Mouse (Mus musculus) bone marrow, adult 2 months (tissue): ENCODE data around the gene Pitpnm3. TPM values are rescaled to one million over a fixed set of nuclear protein-coding genes. Genes with fewer than 3 reads are reported as not detected.

Experiments
- H3K27ac ChIP-seq: fragments of 200-500 bp; 2 replicates; pipeline ENCODE4 v1.5.1; 2012; ENCODE audit warnings: low read depth, mild to moderate bottlenecking, control low read depth, inconsistent platforms, low read length; ENCODE audit not compliant: control insufficient read depth, poor library complexity, insufficient read depth
- H3K4me1 ChIP-seq: fragments of 200-500 bp; 2 replicates; pipeline ENCODE4 v1.6.1; 2011; ENCODE audit warnings: low read length; ENCODE audit not compliant: control insufficient read depth, insufficient read depth
- H3K4me3 ChIP-seq: fragments of 200-500 bp; replicated peaks from 2 replicates; pipeline ENCODE3; 2011; ENCODE audit warnings: mild to moderate bottlenecking, low read depth, low read length, control low read depth; ENCODE audit not compliant: control insufficient read depth
- CTCF ChIP-seq: fragments of 200-500 bp; IDR thresholded peaks from 2 replicates; pipeline ENCODE4 v1.5.1; 2011; ENCODE audit warnings: low read length, control low read depth; ENCODE audit not compliant: control insufficient read depth, insufficient read depth
- POLR2A ChIP-seq: fragments of 200-500 bp; IDR thresholded peaks from 2 replicates; pipeline ENCODE4 v1.6.1; 2011; ENCODE audit warnings: low read depth, mild to moderate bottlenecking, control low read depth, low read length, borderline replicate concordance; ENCODE audit not compliant: control insufficient read depth
- WGBS: fragments of 180-500 bp; shearing (Covaris S2); methylation state at CpG from one replicate; pipeline ENCODE4 v1.1.7; 2018; 5-methylcytosine and 5-hydroxymethylcytosine counted together
- polyA plus RNA-seq: library from polyadenylated mRNA; stranded (reverse); fragments of >200 nt; gene quantifications from 2 replicates; pipeline ENCODE4 v1.2.4, GENCODE M21; 2011; ENCODE audit warnings: low replicate concordance; ENCODE audit not compliant: missing spikeins, insufficient read depth, insufficient read length

Gene Pitpnm3
- polyA plus RNA-seq, 1 experiment, result not detected

- Histone ChIP-seq H3K4me3 (no peak overlapping the region), H3K4me1 (no peaks in the 10 kb centered on the region), H3K27ac (no peak overlapping the region)
- TF ChIP-seq CTCF (no peak), POLR2A (no peak)
- 66% methylated on average over 3 of the region's 3 CpGs for WGBS
These were observed 4.7 kb downstream of the Pitpnm3 start for GRCm38 (mm10) chr11:72130905-72131304.

- 61% methylated on average over 3 of the region's 3 CpGs for WGBS
- Histone ChIP-seq H3K27ac (no peak overlapping the region), H3K4me3 (no peak overlapping the region), H3K4me1 (no peaks in the 10 kb centered on the region)
- TF ChIP-seq CTCF, result no peak
- no peak for TF ChIP-seq POLR2A
These were observed 5.1 kb downstream of the Pitpnm3 start for GRCm38 (mm10) chr11:72130472-72130871.

DNA sequence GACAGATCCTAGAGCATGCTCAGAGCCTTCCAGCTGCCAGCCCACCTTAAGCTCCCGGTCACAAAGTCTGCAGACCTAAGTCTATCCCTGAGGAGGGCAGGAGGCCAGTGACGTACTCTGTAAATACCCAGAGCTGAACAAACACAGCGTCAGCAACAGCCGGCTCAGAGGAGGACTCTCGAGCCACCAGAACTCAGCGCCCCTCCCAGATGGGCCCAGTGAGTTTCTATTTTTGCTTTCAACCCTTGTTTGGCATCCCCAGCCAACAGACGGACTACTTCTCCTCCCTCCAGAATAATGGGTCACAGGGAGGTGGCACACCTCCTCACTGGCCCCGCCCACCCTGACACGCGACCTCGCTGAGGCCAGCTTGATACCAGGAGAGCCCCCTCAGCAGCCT lies 5.6 kb downstream of the Pitpnm3 start:
- Histone ChIP-seq H3K4me1 (no peaks in the 10 kb centered on the region), H3K27ac (no peak overlapping the region), H3K4me3 (no peak overlapping the region)
- TF ChIP-seq CTCF, result no peak
- no peak for TF ChIP-seq POLR2A
- WGBS, result 23% methylated on average over 11 of the region's 11 CpGs

- Histone ChIP-seq H3K4me3 (no peak overlapping the region), H3K27ac (no peak overlapping the region), H3K4me1 (no peaks in the 10 kb centered on the region)
- WGBS, result 65% methylated on average over 8 of the region's 8 CpGs
- TF ChIP-seq POLR2A, result no peak
- TF ChIP-seq CTCF, result no peak
These were observed 6.3 kb downstream of the Pitpnm3 start for GRCm38 (mm10) chr11:72129032-72129894.

- no peak overlapping the region for H3K4me3 ChIP-seq
- no peak overlapping the region for H3K27ac ChIP-seq
- no peaks in the 10 kb centered on the region for H3K4me1 ChIP-seq
- 80% methylated on average over 5 of the region's 5 CpGs for WGBS
- TF ChIP-seq POLR2A (no peak), CTCF (no peak)
These were observed 8.0 kb downstream of the Pitpnm3 start for GRCm38 (mm10) chr11:72127450-72128189.

DNA sequence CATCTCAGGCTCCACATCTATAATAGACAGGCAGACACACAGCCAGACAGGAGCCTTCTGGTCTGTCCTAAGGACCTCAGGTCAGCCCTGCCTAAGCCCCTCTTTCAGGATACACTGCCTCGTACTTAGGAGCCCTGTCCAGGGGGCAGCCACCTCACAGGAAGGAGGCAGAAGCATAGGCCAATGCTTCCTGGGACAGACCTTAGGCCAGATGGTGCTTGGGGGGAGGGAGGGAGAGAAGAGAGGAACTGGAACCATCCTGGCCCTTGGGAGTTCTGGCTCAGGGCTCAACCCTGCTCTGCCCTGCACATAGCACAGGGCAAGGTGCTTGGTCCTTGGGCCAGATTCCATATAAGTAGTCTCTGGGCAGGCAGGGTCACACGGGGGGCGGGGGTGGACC lies 9.8 kb downstream of the Pitpnm3 start:
- no peak for TF ChIP-seq CTCF
- TF ChIP-seq POLR2A, result no peak
- Histone ChIP-seq H3K4me3 (no peak overlapping the region), H3K27ac (no peak overlapping the region), H3K4me1 (no peaks in the 10 kb centered on the region)
- 58% methylated on average over 3 of the region's 3 CpGs for WGBS

DNA sequence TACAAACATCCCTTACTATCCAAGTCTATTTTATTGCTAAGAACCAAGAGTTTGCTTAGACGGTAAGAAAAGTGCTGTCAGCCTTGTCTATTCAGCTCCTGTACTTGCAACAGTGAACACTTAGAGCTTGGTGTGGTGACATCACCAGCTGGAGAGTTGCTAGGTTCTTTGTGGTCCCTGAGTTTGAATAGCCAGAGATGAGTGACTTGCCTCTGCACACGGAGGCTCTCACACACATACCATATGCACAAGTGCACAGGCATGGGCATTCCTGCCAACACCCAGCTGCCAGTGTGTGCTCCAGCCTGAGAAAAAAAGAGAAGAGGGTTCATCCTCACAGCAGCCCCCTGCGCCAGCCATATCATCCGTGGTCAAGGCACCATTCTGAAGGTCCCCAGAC lies 12.0 kb downstream of the Pitpnm3 start:
- Histone ChIP-seq H3K27ac (no peak overlapping the region), H3K4me1 (no peaks in the 10 kb centered on the region), H3K4me3 (no peak overlapping the region)
- 61% methylated on average over 4 of the region's 4 CpGs for WGBS
- no peak for TF ChIP-seq CTCF
- TF ChIP-seq POLR2A, result no peak

DNA sequence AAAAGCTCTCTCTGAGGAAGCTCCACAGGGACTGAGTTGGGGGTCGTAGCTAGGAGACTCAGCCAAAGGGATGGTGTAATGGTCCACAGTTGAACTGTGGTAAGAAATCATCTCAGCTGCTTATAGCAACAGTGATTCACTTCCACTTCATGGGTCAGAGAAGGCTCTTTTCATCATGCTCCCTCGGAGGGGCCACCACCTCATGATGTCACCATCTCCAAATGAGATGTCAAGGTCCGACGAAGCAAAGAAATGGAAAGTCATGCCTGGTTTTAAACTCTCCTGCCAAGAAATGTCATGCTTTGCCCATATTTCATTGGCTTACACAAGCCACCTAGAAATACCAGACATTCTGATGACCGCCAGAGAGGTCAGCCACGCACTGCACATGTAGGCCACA lies 15.2 kb downstream of the Pitpnm3 start:
- 83% methylated on average over 6 of the region's 6 CpGs for WGBS
- TF ChIP-seq POLR2A, result no peak
- no peak for TF ChIP-seq CTCF

More for the DNA sequence above, 15.2 kb downstream of the Pitpnm3 start:
- H3K4me3 ChIP-seq, result no peak overlapping the region
- no peaks in the 10 kb centered on the region for H3K4me1 ChIP-seq
- no peak overlapping the region for H3K27ac ChIP-seq
